Mouse (Mus musculus) leukemia stem cell, adult 10-12 weeks (primary cell): ENCODE data around the gene Gm10406. TPM values are rescaled to one million over a fixed set of nuclear protein-coding genes. Genes with fewer than 3 reads are reported as not detected.

Experiments used
- polyA plus RNA-seq: library from polyadenylated mRNA; stranded (reverse); fragments of >175 nt; gene quantifications from 2 replicates; pipeline ENCODE4 v1.2.3, GENCODE M21; 2012; ENCODE audit warnings: low replicate concordance

Gene Gm10406
- polyA plus RNA-seq, result not detected in 2 replicates

DNA sequence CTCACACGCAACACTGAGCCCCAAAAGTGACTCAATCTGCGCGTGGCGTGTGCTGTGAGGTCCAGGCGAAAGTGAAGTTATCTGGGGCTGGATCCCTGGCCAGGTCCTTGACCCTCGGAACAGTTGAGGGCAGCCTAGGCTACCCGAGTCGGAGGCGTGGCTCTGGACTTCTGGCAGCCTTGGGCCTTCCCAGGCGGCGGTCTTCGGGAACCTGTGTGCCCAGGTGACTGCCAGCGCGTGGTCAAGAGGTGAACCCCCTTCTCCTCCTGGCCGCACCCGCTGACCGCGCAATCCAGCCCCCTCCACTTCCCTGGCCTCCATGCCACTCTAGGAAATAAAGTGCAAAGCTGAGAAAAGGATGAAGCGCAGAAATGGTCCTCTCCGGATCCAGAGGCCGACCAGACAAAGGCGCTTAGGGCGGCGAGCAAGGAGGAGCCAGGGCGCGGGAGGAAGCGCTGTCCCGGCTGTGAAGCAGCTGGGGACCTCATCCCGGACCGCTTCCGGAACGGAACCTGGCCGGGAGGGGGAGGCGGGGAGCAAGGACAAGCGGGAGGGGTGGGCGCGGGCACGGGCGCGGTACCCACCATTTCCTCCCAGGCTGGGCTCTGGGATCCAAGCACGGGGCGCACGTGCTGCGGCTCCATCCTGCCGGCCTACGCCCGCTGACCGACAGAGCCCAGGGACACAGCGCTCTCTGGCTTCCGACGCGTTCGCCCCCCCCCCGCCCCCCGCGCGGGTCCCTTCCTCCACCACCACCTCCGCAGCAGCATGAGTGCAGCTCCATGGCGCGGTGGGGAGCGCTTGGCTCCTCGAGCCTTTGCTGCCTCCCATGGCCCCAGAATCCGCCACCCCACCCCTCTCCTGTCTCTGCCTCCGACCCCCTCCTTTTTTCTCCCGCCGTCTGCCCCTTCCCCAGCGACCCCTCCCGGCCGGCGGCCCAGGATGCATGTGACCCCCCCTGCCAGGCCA lies at the start of gene Gm10406:
Gene Gm10406, minus strand, starts transcription at position 669 of the 969 bp plus-strand sequence.

DNA sequence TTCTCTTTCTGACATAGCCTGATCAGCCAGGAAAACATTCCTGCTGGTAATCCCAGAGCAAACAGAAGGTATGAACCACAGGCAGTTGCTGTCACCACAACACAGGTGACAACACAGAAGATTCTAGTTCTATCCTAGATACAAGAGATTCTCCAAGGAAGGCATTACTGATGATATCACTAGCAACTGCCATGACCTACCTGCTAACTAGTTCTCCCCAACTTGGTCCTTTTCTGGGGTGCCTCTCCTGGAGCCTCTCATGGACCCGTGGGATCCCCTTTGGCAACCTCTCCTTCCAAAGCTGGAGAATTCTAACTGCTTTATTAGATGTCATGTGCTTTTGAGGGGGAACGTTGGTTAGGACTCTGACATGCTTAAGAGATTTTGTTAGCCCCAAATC lies 17.6 kb upstream of the Gm10406 start, which contains the start of gene Gm3685:
Gene Gm3685, minus strand, starts transcription at position 101 of the 400 bp plus-strand sequence.

GRCm38 (mm10) chr14:6973718-6974117 lies 53.5 kb downstream of the Gm10406 start, which contains the start of gene Gm6356:
TSS of gene Gm6356 (minus strand) at chr14:6973818.

Other genes with a start within 250 kb of the Gm10406 start
- not detected in 2 replicates for gene Gm3642, start 187.1 kb downstream of the Gm10406 start, polyA plus RNA-seq
- gene Gm3667, start 137.5 kb downstream of the Gm10406 start, polyA plus RNA-seq, result not detected in 2 replicates
- not detected in 2 replicates for gene Gm6356, start 53.6 kb downstream of the Gm10406 start, polyA plus RNA-seq
- not detected in 2 replicates for gene Gm3685, start 17.5 kb upstream of the Gm10406 start, polyA plus RNA-seq
- not detected in 2 replicates for gene Gm3696, start 73.2 kb upstream of the Gm10406 start, polyA plus RNA-seq
- gene Gm6676, start 98.0 kb upstream of the Gm10406 start, polyA plus RNA-seq, result not detected in 2 replicates
- gene Gm3512, start 147.1 kb upstream of the Gm10406 start, polyA plus RNA-seq, result not detected in 2 replicates
- not detected in 2 replicates for gene Gm16434, start 167.1 kb upstream of the Gm10406 start, polyA plus RNA-seq
- not detected in 2 replicates for gene Gm3727, start 237.3 kb upstream of the Gm10406 start, polyA plus RNA-seq